In the genomic region with DNA sequence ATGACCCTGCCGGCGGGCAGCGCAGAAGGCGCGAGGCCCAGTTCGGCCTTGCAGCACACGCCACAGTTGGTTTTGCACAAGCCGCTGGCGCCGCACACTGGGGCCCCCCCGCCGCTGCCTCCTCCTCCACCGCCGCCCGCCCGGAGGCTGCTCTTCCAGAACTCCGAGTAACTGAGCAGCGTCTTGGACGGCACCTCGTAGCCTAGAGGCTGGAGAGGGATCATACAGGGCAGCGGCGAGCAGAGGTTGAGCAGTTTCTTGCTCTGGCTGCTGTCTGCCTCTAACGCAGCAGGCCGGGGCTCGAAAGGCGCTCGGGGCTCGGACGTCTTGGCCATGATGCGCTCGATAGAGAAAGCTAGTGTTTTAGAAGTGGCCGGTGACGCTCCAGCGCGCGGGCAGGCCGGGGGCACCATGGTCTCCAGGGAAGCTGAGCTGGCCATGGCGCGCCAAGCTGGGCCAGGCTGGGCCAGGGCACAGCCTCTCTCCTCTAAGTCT, we compare ENCODE assay signal across 8 mouse cellular contexts. TPM values are rescaled to one million over a fixed set of nuclear protein-coding genes. Genes with fewer than 3 reads are reported as not detected.
A peak's percentile ranks its signal among the peaks of the same experiment; 100 is the strongest.
DNase-seq lines count a peak whose midpoint lies in the region; ATAC-seq lines count a peak whose summit lies in the region.

No protein-coding gene starts in this region.

- peak overlapping the region; percentile 88 for H3K27ac ChIP-seq in forebrain, embryonic 16.5 days (ENCODE audit: low read length)
- no peak overlapping the region for H3K27ac ChIP-seq in midbrain, embryonic 14.5 days (replicated peaks; ENCODE audit: low read depth, low read length)

- peak overlapping the region; percentile 71 for H3K4me2 ChIP-seq in forebrain, embryonic 16.5 days (ENCODE audit: low read length)
- H3K4me2 ChIP-seq in midbrain, embryonic 14.5 days (ENCODE audit: low read length) = peak overlapping the region; percentile 10; the same call in 1 of the 2 replicates

- H3K9ac ChIP-seq in forebrain, embryonic 16.5 days (replicated peaks; ENCODE audit: low read depth, low read length) = peak overlapping the region; percentile 83
- 0 out of 2 replicates have a peak overlapping the region, but pooled peaks have one; percentile 1 for H3K9ac ChIP-seq in midbrain, embryonic 14.5 days (replicated peaks; ENCODE audit: low read length)

- WGBS in forebrain, embryonic 16.5 days = under 1% methylated on average over 39 of the region's 39 CpGs
- 1% methylated on average over 39 of the region's 39 CpGs for WGBS in midbrain, embryonic 14.5 days

- H3K9me3 ChIP-seq in forebrain, embryonic 16.5 days (ENCODE audit: control insufficient read depth, low read length) = no peaks in the 10 kb centered on the region
- H3K9me3 ChIP-seq in midbrain, embryonic 14.5 days (ENCODE audit: control insufficient read depth, low read length) = no peaks in the 10 kb centered on the region

- DNase-seq in adrenal gland, postnatal 10 days = peak; percentile 24
- no peak for DNase-seq in adrenal gland, adult 18-20 months (ENCODE audit: low spot score in 2 of 2)
- DNase-seq in layer of hippocampus, postnatal 14 days (ENCODE audit: low spot score in 2 of 2) = peak; percentile 53 to 60
- no peak for DNase-seq in layer of hippocampus, adult 9-11 months
- peak; percentile 37 for DNase-seq in midbrain, embryonic 14.5 days
- no peak for DNase-seq in urinary bladder, adult 18-20 months (ENCODE audit: low spot score in 2 of 2)
- no peak for DNase-seq in cerebellum, adult 18-20 months

- no peaks in the 10 kb centered on the region for H3K36me3 ChIP-seq in forebrain, embryonic 16.5 days (ENCODE audit: control insufficient read depth, insufficient read depth)
- no peaks in the 10 kb centered on the region for H3K36me3 ChIP-seq in midbrain, embryonic 14.5 days (ENCODE audit: control insufficient read depth, insufficient read depth, low read length)

- H3K27me3 ChIP-seq in forebrain, embryonic 16.5 days (replicated peaks; ENCODE audit: control insufficient read depth, insufficient read depth, low read length) = peaks cover 32% of the 10 kb centered on the region
- peaks cover 99% of the 10 kb centered on the region for H3K27me3 ChIP-seq in midbrain, embryonic 14.5 days (ENCODE audit: control insufficient read depth, insufficient read depth, low read length)

- peaks cover 55% of the 10 kb centered on the region for H3K4me1 ChIP-seq in forebrain, embryonic 16.5 days (replicated peaks; ENCODE audit: control insufficient read depth, insufficient read depth, low read length)
- H3K4me1 ChIP-seq in midbrain, embryonic 14.5 days (ENCODE audit: control insufficient read depth, insufficient read depth, low read length) = 0 out of 2 replicates have a peak, but pooled peaks cover 4% of the 10 kb centered on the region

- peak overlapping the region; percentile 59 for H3K4me3 ChIP-seq in forebrain, embryonic 16.5 days (replicated peaks; ENCODE audit: low read length)
- H3K4me3 ChIP-seq in midbrain, embryonic 14.5 days (replicated peaks; ENCODE audit: low read depth, low read length) = peak overlapping the region; percentile 7; the same call in 1 of the 2 replicates

- ATAC-seq in forebrain, embryonic 16.5 days = peak; percentile 28
- no peak for ATAC-seq in midbrain, embryonic 14.5 days (ENCODE audit: low FRiP score, low TSS enrichment)

RNA-seq across cellular contexts. Expression of a gene that starts 3.2 kb away (rescaled TPM):
- total RNA-seq in adrenal gland, postnatal 10 days (2021) = not detected
- not detected for total RNA-seq in adrenal gland, adult 18-20 months (2021)
- total RNA-seq in layer of hippocampus, postnatal 14 days (2021) = 10 to 100 TPM; 27.2 to 33.8 TPM
- polyA plus RNA-seq in forebrain, embryonic 16.5 days (2015; fragmentation: Nextera tagmentation; extraction: Ambion mirVana) = 85.1 and 93.0 TPM in 2 replicates
- 0.09 TPM in 1 of 2 replicates, not detected in the other for polyA plus RNA-seq in midbrain, embryonic 14.5 days (2014; fragmentation: Nextera tagmentation; extraction: Ambion mirVana)

Comparison
In these comparisons a context has a peak if more than half of its experiments do, and no peak if none do; other contexts are left out.
1. DNase-seq: peak in adrenal gland, postnatal 10 days (single experiment), layer of hippocampus, postnatal 14 days (2 of 2) and midbrain, embryonic 14.5 days (single experiment); none in adrenal gland, adult 18-20 months (0 of 2), layer of hippocampus, adult 9-11 months (single experiment), urinary bladder, adult 18-20 months (0 of 2) and cerebellum, adult 18-20 months (0 of 2).
2. RNA of a gene that starts 3.2 kb away (total RNA-seq): 27.2 to 33.8 TPM in layer of hippocampus, postnatal 14 days; not detected in adrenal gland, postnatal 10 days and not detected in adrenal gland, adult 18-20 months; every median in the first group is over 10 times any median in the second.